Mouse (Mus musculus) intestine, embryonic 14.5 days (tissue): ENCODE data around the gene Rpsa. TPM values are rescaled to one million over a fixed set of nuclear protein-coding genes. Genes with fewer than 3 reads are reported as not detected.

ENCODE experiments used
- ATAC-seq: fragments of 200-750 bp; cut with Nextera tagmentation; replicated peaks from 2 replicates; pipeline ENCODE4 v1.8.0; 2017; ENCODE audit warnings: low read depth, moderate number of reproducible peaks, moderate TSS enrichment, moderate library complexity; ENCODE audit not compliant: low FRiP score, low TSS enrichment
- DNase-seq: peaks from one replicate; pipeline ENCODE4 v3.0.0-alpha.2; 2018; ENCODE audit warnings: low spot score
- H3K27ac ChIP-seq: fragments of 300-500 bp; sonication (generic); 2 replicates; pipeline ENCODE4 v1.5.1; 2014; ENCODE audit warnings: low read depth, mild to moderate bottlenecking, control low read depth
- H3K27me3 ChIP-seq: fragments of 300-500 bp; sonication (generic); replicated peaks from 2 replicates; pipeline ENCODE4 v1.6.1; 2014; ENCODE audit warnings: low read length, control low read depth; ENCODE audit not compliant: control insufficient read depth, insufficient read depth
- H3K36me3 ChIP-seq: fragments of 300-500 bp; sonication (generic); 2 replicates; pipeline ENCODE4 v1.6.1; 2014; ENCODE audit warnings: low read length, control low read depth; ENCODE audit not compliant: control insufficient read depth, insufficient read depth
- H3K4me1 ChIP-seq: fragments of 300-500 bp; sonication (generic); replicated peaks from 2 replicates; pipeline ENCODE4 v1.6.1; 2014; ENCODE audit warnings: low read length, control low read depth, mixed read lengths; ENCODE audit not compliant: control insufficient read depth, insufficient read depth
- H3K4me2 ChIP-seq: fragments of 300-500 bp; sonication (generic); 2 replicates; pipeline ENCODE4 v1.6.1; 2014; ENCODE audit warnings: low read length
- H3K4me3 ChIP-seq: fragments of 300-500 bp; sonication (generic); 2 replicates; pipeline ENCODE4 v1.5.1; 2014; ENCODE audit warnings: low read depth, low read length, control low read depth, mixed read lengths
- H3K9ac ChIP-seq: fragments of 300-500 bp; sonication (generic); 2 replicates; pipeline ENCODE4 v1.6.1; 2014; ENCODE audit warnings: mild to moderate bottlenecking, low read length
- H3K9me3 ChIP-seq: fragments of 300-500 bp; sonication (generic); 2 replicates; pipeline ENCODE4 v1.6.1; 2016; ENCODE audit warnings: low read length, control low read depth; ENCODE audit not compliant: control insufficient read depth
- WGBS: fragments of 180-500 bp; shearing (Covaris S2); extraction: QIAGEN DNeasy Blood & Tissue Kit; methylation state at CpG from one replicate; pipeline ENCODE4 v1.1.7; 2014; 5-methylcytosine and 5-hydroxymethylcytosine counted together
- polyA plus RNA-seq: library from polyadenylated mRNA; unstranded; fragments of >200 nt; fragmentation: Nextera tagmentation; extraction: Ambion mirVana; gene quantifications from 2 replicates; pipeline ENCODE4 v1.2.1, GENCODE M21; 2014

The Rpsa gene
- polyA plus RNA-seq, 1 experiment from 2014 or later, result 2,220 TPM

- Histone ChIP-seq H3K9ac (no peak overlapping the region), H3K27ac (no peak overlapping the region), H3K4me1 (peaks cover 2% of the 10 kb centered on the region; the same call in 1 of the 2 replicates), H3K4me3 (no peak overlapping the region), H3K27me3 (no peaks in the 10 kb centered on the region), H3K36me3 (peaks cover 34% of the 10 kb centered on the region), H3K9me3 (no peaks in the 10 kb centered on the region), H3K4me2 (no peak overlapping the region)
- no peak for DNase-seq
- ATAC-seq, result 0 out of 2 replicates have a peak, but pooled peaks have one; percentile 38
- 86% methylated on average over 8 of the region's 8 CpGs for WGBS
Observed at GRCm38 (mm10) chr9:120116184-120116624, 11.3 kb upstream of the Rpsa start.

GRCm38 (mm10) chr9:120118212-120118611 is 9.3 kb upstream of the Rpsa start:
- WGBS, result 92% methylated on average over 4 of the region's 4 CpGs
- Histone ChIP-seq H3K4me3 (no peak overlapping the region), H3K27me3 (no peaks in the 10 kb centered on the region), H3K36me3 (peaks cover 47% of the 10 kb centered on the region), H3K27ac (no peak overlapping the region), H3K9ac (no peak overlapping the region), H3K4me1 (no peaks in the 10 kb centered on the region; the same call in 1 of the 2 replicates), H3K9me3 (no peaks in the 10 kb centered on the region), H3K4me2 (no peak overlapping the region)
- no peak for ATAC-seq
- no peak for DNase-seq

DNA sequence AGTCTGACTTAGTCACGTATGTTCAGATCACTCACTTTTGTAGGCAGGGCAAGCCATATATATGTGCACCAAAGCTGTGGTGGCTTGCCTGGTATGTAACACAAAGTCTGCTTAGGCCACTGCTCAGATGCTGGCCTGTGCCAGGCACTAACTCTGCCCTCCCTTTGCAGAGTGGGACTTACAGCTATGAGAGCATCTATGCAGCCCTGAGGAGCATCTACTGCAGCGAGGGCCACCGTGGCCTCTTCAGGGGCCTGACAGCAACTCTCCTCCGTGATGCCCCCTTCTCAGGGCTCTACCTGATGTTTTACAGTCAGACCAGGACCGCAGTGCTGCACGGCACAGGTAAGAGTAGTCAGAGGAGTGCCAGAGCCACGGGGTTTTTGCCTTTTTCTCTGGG is 7.0 kb upstream of the Rpsa start:
- Histone ChIP-seq H3K27ac (no peak overlapping the region), H3K9me3 (no peaks in the 10 kb centered on the region), H3K27me3 (no peaks in the 10 kb centered on the region), H3K9ac (no peak overlapping the region), H3K4me3 (no peak overlapping the region), H3K4me2 (no peak overlapping the region), H3K36me3 (peaks cover 59% of the 10 kb centered on the region), H3K4me1 (no peaks in the 10 kb centered on the region; the same call in 1 of the 2 replicates)
- DNase-seq, result no peak
- no peak for ATAC-seq
- 91% methylated on average over 7 of the region's 7 CpGs for WGBS

GRCm38 (mm10) chr9:120126868-120127267 is 621 bp upstream of the Rpsa start:
- ATAC-seq, result peak; percentile 14
- 51% methylated on average over 11 of the region's 11 CpGs for WGBS
- peak overlapping the region; percentile 50 for H3K9ac ChIP-seq
- peak overlapping the region; percentile 62 for H3K27ac ChIP-seq
- peak overlapping the region; percentile 99 for H3K4me3 ChIP-seq
- H3K4me2 ChIP-seq, result peak overlapping the region; percentile 50
- peaks cover 12% of the 10 kb centered on the region; the same call in 1 of the 2 replicates for H3K4me1 ChIP-seq
- H3K27me3 ChIP-seq, result no peaks in the 10 kb centered on the region
- no peaks in the 10 kb centered on the region for H3K9me3 ChIP-seq
- H3K36me3 ChIP-seq, result peaks cover 50% of the 10 kb centered on the region
- DNase-seq, result no peak

DNA sequence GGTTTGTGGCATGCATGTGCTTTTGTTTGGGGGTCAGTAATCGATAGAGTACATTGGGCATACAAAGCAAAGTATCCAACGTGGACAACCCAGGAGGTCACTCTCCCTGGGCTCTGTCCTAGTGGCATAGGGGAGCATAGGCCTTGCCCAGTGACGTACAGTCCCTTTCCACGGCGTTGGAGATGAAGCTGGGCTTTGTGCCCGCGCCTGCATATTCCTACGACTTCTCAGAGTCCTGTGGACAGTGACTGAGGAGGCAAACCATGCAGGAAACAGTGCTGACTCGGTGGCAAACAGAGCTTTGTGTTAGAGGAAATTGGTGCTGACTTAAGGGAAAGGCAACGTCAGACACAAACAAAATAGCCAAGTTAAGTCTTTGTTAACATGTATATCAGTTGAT is 1.8 kb downstream of the Rpsa start:
- Histone ChIP-seq H3K4me2 (peak overlapping the region; percentile 86), H3K36me3 (peaks cover 46% of the 10 kb centered on the region), H3K27me3 (no peaks in the 10 kb centered on the region), H3K27ac (peak overlapping the region; percentile 94; the same call in 1 of the 2 replicates), H3K9me3 (no peaks in the 10 kb centered on the region), H3K4me1 (peaks cover 12% of the 10 kb centered on the region; the same call in 1 of the 2 replicates), H3K9ac (peak overlapping the region; percentile 100; the same call in 1 of the 2 replicates), H3K4me3 (peak overlapping the region; percentile 99)
- no peak for DNase-seq
- ATAC-seq, result no peak
- WGBS, result 70% methylated on average over 10 of the region's 10 CpGs

DNA sequence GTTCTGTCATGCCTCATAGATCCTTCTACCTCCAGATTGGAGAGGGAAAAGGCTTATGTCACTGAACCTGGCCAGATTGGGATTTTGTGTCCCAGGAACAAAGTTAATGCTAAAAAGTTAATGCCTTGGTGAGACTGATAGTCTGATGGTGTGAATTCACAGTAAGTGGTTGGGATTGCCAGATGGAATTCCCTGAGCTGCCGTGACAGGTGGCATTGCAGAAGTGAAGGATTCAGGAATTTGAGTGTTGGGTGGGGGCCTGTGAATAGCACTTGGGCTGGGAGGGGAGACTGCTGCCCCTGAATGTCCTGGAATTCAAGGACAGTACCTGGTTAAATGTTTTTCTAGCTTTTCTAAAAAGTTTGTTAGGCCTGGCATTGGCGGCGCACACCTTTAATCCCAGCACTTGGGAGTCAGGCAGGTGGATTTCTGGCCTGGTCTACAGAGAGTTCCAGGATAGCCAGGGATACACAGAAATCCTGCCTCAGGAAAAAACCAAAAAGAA is 4.3 kb downstream of the Rpsa start:
- DNase-seq (no peak), ATAC-seq (no peak)
- H3K4me1 ChIP-seq, result peaks cover 12% of the 10 kb centered on the region; the same call in 1 of the 2 replicates
- H3K9me3 ChIP-seq, result no peaks in the 10 kb centered on the region
- no peak overlapping the region for H3K9ac ChIP-seq
- H3K36me3 ChIP-seq, result peaks cover 43% of the 10 kb centered on the region
- H3K4me3 ChIP-seq, result no peak overlapping the region
- 89% methylated on average over 3 of the region's 3 CpGs for WGBS
- no peaks in the 10 kb centered on the region for H3K27me3 ChIP-seq
- H3K4me2 ChIP-seq, result no peak overlapping the region
- H3K27ac ChIP-seq, result no peak overlapping the region

DNA sequence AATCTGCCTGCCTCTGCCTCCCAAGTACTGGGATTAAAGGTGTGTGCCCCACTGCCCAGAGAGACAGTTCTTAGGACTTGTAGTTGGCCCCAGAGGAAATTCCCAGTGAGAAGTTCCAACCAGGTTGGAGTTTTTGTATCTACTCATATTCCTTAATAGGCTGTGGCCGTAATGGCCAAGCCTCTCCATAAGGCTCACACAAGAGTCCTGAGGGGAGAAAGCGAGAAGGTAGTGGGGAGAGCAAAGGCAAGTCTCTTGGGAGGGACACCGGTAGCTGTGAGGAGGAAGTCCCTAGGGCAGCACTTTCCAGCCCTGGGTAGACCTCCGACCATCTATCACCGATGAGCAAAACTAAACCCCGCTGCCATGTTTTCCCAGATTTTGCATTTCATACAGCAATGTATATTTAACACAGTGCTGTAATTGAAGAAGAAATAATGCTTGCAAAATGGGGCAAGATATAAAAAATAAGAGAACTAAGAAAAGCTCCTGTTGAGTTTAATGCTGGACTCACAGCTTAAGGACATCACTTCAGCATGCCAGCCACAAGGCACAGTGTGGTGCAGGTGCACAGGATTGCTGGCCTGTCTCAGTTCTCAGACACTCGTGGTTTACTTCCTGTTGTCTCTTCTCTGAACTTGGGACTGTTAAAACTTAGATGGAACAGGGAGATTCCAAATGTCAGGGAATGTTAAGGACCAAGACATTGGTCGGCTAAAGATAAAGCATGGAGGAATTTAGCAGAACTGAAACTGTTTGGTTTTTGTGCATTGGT is 5.7 kb downstream of the Rpsa start:
- no peak overlapping the region for H3K4me2 ChIP-seq
- WGBS, result 42% methylated on average over 8 of the region's 8 CpGs
- no peaks in the 10 kb centered on the region for H3K9me3 ChIP-seq
- H3K4me1 ChIP-seq, result peaks cover 12% of the 10 kb centered on the region; the same call in 1 of the 2 replicates
- H3K4me3 ChIP-seq, result no peak overlapping the region
- H3K9ac ChIP-seq, result no peak overlapping the region
- H3K27ac ChIP-seq, result no peak overlapping the region; the same call in 1 of the 2 replicates
- H3K27me3 ChIP-seq, result no peaks in the 10 kb centered on the region
- 0 out of 2 replicates have a peak, but pooled peaks have one; percentile 13 for ATAC-seq
- peak; percentile 55 for DNase-seq
- peaks cover 43% of the 10 kb centered on the region for H3K36me3 ChIP-seq

GRCm38 (mm10) chr9:120133755-120134475 is 6.4 kb downstream of the Rpsa start:
- Histone ChIP-seq H3K4me2 (no peak overlapping the region), H3K36me3 (peaks cover 41% of the 10 kb centered on the region), H3K27me3 (no peaks in the 10 kb centered on the region), H3K4me1 (peaks cover 8% of the 10 kb centered on the region; the same call in 1 of the 2 replicates), H3K9me3 (no peaks in the 10 kb centered on the region), H3K9ac (no peak overlapping the region), H3K4me3 (no peak overlapping the region), H3K27ac (peak overlapping the region; percentile 10; the same call in 1 of the 2 replicates)
- no peak for DNase-seq
- ATAC-seq, result 0 out of 2 replicates have a peak, but pooled peaks have one; percentile 2
- 52% methylated on average over 6 of the region's 6 CpGs for WGBS
